Mouse (Mus musculus): ENCODE measurements at regions not wholly inside any gene's neighbourhood (a gene's known extent, or its start where the extent isn't known, plus 50 kb on each side); places are given as distances from the start of the nearest gene placed in this dataset.
A peak's percentile ranks its signal among the peaks of the same experiment; 100 is the strongest.

DNA sequence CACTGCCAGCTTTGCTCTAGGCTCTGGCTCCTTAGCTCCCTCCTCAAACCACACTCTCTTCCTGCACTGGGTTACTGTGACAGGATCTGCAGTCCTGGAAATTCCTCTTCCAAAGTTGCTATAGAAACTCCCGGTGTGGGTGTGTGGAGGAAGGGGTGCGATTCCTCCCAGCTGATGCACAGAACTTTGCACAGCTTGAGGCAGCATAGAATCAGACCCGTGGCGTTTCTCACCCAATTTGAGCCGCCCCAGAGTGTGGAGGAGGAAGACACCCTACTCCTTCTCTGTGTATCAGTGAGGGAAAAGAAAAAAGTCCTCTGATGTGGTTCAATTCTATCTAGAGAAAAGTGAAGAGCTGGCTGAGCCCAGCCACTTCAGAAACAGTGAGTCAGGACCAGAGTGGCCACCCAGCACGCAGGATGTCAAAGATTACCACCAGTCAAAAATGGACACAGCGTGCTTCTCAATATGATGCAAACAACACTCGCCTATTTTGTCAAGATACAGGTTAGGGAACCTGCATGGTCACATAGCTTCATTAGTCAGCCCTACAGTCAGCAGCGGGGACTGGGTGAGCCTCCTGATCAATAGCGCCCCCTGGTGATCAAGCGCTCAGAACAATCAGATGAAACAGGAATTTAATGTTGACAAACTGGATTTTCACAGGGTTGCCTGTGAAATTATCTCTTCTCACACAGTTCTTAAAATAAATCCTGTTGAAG, 98.7 kb upstream of the Otud7a start:
- peak; percentile 68 for TF ChIP-seq CTCF (conservative IDR thresholded peaks at IDR 0.05; ENCODE audit: insufficient read depth, insufficient read length, low read depth, low read length)
- no peak for TF ChIP-seq POLR2A (IDR thresholded peaks at IDR 0.05; ENCODE audit: low read depth, low read length)
